Mouse (Mus musculus) urinary bladder, postnatal 4 days (tissue): Measurements from ENCODE around the gene Fam168a.
"Not testable (repeated sequence)": the region's sequence is repeated elsewhere in the genome, so short reads cannot be mapped to it uniquely, and the experiment has no call there.

Experiments
- DNase-seq, 2 experiments: peaks; one replicate each; pipeline ENCODE4 v3.0.0; 2021 to 2022; ENCODE audit warnings: low spot score in 2 of 2

The Fam168a gene

GRCm38 (mm10) chr7:100706883-100707480 lies 547 bp downstream of the Fam168a start:
- DNase-seq, result no peak

DNA sequence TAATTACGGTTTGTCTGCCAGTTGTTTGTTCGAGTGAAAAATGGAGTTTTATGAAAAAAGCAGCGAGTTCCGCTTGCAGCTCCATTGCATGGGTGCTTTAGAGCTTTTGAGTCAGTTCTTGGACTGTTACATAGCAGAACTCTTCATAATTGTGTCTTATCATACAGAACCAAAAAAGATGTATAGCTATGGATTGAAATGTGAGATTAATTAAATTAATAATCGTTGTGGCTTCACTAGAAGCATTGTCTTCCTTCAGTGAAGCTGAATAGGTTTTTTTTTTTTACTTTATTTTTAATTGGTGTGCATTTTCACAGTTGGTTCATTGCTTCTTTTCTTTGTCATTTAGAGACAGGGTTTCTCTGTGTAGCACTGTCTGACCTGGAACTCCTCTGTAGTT lies 12.3 kb downstream of the Fam168a start:
- no peak for DNase-seq

DNA sequence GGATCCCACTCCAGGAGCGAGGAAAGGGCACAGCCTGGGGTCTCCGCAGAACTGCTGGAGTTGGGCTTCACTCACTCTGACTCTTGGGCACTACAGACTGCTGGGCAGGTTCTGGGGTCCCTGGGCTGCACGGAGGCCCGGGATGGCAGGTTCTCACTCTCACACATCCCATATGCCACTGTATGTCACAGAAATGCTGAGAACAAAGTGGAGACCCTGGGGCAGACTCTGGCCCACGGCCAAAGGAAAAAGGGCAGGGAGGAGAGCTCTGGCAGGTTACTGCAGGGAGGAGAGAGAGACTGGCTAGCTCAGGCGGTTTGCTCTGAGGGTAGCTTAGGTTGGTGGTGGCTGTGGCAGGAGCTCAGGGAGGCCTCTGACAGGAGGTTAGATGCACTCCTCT lies 15.8 kb downstream of the Fam168a start:
- DNase-seq, result no peak

- no peak for DNase-seq
These were observed 17.2 kb downstream of the Fam168a start for GRCm38 (mm10) chr7:100723453-100724294.

- no peak for DNase-seq
These were observed 21.2 kb downstream of the Fam168a start for GRCm38 (mm10) chr7:100727538-100728085.

- no peak for DNase-seq
These were observed 23.3 kb downstream of the Fam168a start for GRCm38 (mm10) chr7:100729778-100730177.

DNA sequence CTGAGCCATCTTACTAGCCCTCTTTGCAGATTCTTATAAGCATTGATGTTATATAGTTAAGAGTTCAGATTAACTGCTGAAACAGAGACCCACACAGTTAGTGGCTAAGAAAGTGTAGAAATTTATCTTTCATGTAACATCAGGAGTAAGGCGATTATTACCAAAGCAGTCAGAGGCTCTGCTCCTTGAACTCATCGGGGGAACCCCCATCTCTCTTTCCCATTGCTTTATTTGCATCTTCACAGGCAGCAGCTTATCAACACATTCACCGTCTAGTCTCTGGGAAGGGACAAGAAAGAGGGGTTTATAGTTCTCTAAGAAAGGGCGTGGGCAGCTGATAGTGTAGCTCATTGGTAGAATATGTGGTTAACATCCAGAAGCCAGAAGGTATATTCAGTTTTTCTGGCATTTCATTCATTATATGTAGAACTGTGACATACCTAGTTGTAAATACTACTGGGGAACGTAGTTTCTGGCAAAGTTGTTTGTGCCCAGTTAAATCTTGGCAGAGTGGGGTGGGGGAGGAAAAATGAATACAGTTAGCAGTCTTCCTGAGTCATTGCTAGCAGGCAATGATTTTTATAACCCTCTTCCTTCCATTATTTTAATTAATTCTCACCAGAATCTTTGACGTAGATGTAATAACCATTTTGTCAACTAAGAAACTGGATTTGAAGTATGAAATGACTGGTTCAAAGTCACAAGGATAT lies 26.1 kb downstream of the Fam168a start:
- no peak for DNase-seq

GRCm38 (mm10) chr7:100733051-100733813 lies 26.8 kb downstream of the Fam168a start:
- no peak for DNase-seq

- no peak for DNase-seq
These were observed 27.8 kb downstream of the Fam168a start for GRCm38 (mm10) chr7:100734201-100734600.

DNA sequence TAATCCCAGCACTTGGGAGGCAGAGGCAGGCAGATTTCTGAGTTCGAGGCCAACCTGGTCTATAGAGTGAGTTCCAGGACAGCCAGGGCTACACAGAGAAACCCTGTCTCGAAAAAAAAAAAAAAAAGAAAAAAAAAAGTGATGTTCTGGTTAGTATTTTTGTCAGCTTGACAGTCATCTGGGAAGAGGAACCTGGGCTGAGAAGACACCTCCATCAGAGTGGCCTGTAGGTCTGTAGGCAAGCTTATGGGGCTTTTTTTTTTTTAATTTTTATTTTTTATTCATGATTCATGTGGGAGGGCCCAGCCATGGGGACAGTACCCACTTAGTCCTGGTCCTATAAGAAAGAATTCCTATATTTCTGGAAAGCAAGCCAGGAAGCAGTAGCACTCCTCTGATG lies 28.5 kb downstream of the Fam168a start:
- not testable (repeated sequence) for DNase-seq

DNA sequence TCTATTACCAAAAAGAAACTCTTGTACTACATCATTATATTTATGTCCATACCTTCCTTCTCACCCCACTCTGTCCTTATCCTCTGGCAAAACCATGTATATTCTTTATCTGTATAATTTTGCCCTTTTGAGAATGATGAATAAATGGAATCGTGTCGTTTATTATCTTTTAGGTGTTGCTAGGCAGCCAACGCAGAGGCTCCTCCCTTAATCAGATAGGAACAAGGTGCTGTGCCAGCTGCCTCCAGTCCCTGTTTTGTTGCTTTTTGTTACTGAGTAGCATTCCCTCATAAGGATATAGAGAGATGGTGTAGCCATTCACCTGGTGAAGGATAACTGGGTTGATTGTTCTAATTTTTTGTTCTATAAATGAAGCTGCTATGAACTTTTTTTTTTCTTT lies 29.7 kb downstream of the Fam168a start:
- no peak for DNase-seq

DNA sequence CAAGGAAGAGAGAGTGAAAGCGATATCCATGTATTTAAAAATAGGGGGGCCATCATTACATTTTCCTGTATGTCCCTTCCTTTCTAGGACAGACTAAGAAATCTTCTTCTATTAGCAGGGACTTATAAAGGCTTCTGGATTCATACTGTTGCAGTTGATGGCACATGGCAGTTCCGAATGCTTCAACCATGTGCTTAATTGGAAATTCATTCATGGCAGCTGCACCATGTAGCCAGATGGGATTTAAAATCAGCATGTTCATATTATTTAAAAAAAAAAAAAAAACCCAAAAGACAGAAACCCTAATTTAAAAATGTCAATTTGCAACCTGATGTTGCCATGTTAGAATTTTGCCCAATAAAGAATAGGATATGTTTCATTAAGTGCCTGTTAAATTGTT lies 37.9 kb downstream of the Fam168a start:
- DNase-seq, result no peak

- no peak for DNase-seq
These were observed 43.7 kb downstream of the Fam168a start for GRCm38 (mm10) chr7:100750101-100750500.

DNA sequence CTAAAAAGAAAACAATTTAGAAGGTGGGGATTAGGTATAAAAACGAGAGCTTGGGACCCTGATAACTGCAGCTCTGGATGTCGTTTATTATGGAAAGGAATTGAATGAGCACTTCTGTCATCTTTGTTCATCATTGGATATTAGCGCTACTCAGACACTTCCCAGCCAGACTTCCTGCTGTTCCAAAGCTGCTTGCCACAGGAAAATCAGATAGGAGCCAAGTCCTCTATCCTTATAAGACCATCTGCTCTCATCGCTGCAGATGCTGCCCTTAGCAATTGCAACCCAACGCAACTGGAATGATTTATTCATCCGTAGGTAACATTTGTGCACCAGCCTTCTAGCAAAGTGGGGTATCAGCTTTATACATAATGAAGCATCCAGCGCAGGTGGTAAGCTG lies 52.3 kb downstream of the Fam168a start:
- no peak for DNase-seq

GRCm38 (mm10) chr7:100762726-100763125 lies 56.3 kb downstream of the Fam168a start:
- DNase-seq, result no peak

GRCm38 (mm10) chr7:100767568-100767967 lies 61.1 kb downstream of the Fam168a start:
- no peak for DNase-seq

DNA sequence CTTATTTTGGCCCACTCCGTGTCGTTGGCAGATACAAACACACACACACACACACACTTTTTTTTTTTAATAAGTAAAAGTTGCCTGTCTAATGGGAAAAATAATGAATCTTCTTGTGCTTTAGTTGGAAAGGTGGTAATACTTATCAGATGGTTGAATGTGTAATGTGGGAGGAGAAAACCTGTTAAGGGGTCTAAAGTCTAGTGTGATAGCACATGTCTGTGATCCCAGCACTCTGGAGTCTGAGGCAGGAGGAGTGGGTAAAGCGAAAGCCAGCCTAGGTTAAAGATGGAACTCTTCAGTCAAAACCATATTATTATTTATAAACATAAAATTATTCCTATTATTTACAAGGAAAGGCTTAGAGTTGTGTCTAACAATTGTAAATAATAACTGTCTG lies 61.6 kb downstream of the Fam168a start:
- no peak for DNase-seq

DNA sequence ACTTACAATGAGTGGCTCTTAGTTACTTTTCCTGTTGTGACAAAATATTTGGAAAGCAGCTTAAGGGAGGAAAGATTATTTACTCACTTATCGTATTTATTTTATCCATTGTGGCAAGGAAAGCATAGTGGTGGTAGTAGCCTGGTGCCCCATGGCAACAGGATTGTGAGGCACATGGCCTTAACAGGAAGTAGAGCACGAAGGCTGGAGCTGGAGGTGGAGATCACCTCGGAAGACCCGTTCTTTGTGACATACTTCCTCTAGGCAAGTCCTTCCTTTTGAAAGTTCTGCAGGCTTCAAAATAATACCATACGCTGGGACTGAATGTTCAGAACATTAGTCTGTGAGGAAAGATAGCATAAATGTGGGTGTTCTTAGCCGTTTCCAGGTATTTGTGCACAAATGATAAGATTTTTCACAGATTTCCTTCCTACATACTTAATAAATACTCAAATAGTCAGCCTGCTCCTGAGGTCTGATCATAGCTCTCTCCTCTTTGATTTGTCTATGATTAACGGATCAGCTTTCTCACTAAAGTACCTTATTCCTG lies 63.2 kb downstream of the Fam168a start:
- DNase-seq, result no peak

- DNase-seq, result no peak
These were observed 64.4 kb downstream of the Fam168a start for GRCm38 (mm10) chr7:100770669-100771341.

- no peak for DNase-seq
These were observed 67.8 kb downstream of the Fam168a start for GRCm38 (mm10) chr7:100774189-100774588.

DNA sequence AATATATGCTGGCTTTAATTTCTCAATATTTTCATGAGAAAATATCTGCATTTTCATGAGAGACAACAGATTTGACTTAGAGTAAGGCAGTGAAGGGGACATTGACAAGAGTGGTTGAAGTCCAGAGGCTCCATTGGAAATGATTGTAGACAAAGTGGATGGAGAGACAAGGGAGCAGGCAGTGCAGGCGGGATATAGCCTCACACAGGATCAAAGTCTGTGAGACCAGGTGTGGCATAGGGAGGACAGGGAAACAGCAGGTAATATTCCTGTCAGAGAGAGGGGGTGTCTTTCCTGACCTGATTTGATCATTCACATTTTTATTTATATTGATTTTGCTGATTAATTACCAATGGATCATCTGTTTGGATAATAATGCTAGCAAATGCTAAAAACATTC lies 69.4 kb downstream of the Fam168a start:
- DNase-seq, result no peak
